In the genomic region with DNA sequence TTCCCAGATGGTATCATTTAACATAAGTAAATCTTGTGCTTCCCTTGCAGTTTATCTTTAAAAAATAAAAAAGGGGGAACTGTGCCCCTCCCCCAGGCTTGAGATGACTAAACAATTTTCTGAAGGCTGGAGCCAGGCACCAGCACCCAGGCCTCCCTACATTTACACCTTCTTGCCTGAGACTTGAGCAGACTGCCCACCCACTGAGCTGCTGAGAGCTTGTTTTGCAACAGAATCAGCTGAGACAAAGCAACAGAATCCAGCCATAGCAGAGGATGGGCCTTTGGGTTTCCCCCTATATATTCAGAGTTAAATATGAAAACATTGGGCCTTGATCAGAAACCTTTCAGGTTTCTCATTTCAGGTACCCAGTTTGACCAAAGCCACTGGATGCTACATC, we compare ENCODE assay signal across 26 mouse cellular contexts. TPM values are rescaled to one million over a fixed set of nuclear protein-coding genes. Genes with fewer than 3 reads are reported as not detected.
"Had no signal": no experiment of that assay in that cellular context is flagged by ENCODE, and none has a peak within 500 bp of the region (broad histone marks: within the 10 kb centered on the region; RNA-seq: fewer than 3 reads in every experiment).

No protein-coding gene starts in this region.

- H3K27ac ChIP-seq: lung, embryonic 15.5 days; midbrain, embryonic 10.5 days; midbrain, embryonic 12.5 days; neural tube, embryonic 13.5 days; neural tube, embryonic 15.5 days had no signal

- H3K9me3 ChIP-seq: lung, embryonic 15.5 days; midbrain, embryonic 10.5 days; midbrain, embryonic 12.5 days; neural tube, embryonic 13.5 days; neural tube, embryonic 15.5 days had no signal

- H3K4me3 ChIP-seq: lung, embryonic 15.5 days; midbrain, embryonic 10.5 days; midbrain, embryonic 12.5 days; myocyte; neural tube, embryonic 13.5 days; neural tube, embryonic 15.5 days had no signal

- H3K9ac ChIP-seq: lung, embryonic 15.5 days; midbrain, embryonic 12.5 days; neural tube, embryonic 13.5 days; neural tube, embryonic 15.5 days had no signal

- H3K4me2 ChIP-seq: lung, embryonic 15.5 days; midbrain, embryonic 12.5 days; neural tube, embryonic 13.5 days; neural tube, embryonic 15.5 days had no signal

- ATAC-seq: midbrain, embryonic 16.5 days had no signal

- H3K36me3 ChIP-seq: lung, embryonic 15.5 days; midbrain, embryonic 10.5 days; midbrain, embryonic 12.5 days; neural tube, embryonic 13.5 days; neural tube, embryonic 15.5 days had no signal

- H3K4me1 ChIP-seq: lung, embryonic 15.5 days; midbrain, embryonic 10.5 days; midbrain, embryonic 12.5 days; neural tube, embryonic 13.5 days; neural tube, embryonic 15.5 days had no signal

- DNase-seq: lung, adult 2 months; lung, postnatal 10 days; lung, postnatal 4 days; midbrain, embryonic 14.5 days; retina, postnatal 1 day; right cerebral cortex, adult 18-20 months; right cerebral cortex, postnatal 25 days; right cerebral cortex, postnatal 4 days; spleen, adult 18-20 months; thymus, adult 18-20 months; thymus, postnatal 14 days; thymus, postnatal 36 days had no signal

- H3K27me3 ChIP-seq: lung, embryonic 15.5 days; midbrain, embryonic 12.5 days; neural tube, embryonic 13.5 days; neural tube, embryonic 15.5 days had no signal

RNA-seq across cellular contexts. Expression of a gene that starts 20.7 kb away (rescaled TPM):
- total RNA-seq: megakaryocyte, adult 5-6 weeks; megakaryocyte-erythroid progenitor cell, adult 5-6 weeks had no signal
- polyA plus RNA-seq: lung, adult 2 months; lung, embryonic 15.5 days; midbrain, embryonic 10.5 days; midbrain, embryonic 12.5 days; midbrain, embryonic 14.5 days; midbrain, embryonic 16.5 days; myocyte; neural tube, embryonic 11.5 days; neural tube, embryonic 13.5 days; neural tube, embryonic 15.5 days; small intestine, adult 2 months; stomach, embryonic 14.5 days; stomach, embryonic 16.5 days; thymus, postnatal 0 days had no signal
